Mouse (Mus musculus) layer of hippocampus, adult 2 months (tissue): ENCODE data around the gene Tmem38b. TPM values are rescaled to one million over a fixed set of nuclear protein-coding genes. Genes with fewer than 3 reads are reported as not detected.
"Not testable (repeated sequence)": the region's sequence is repeated elsewhere in the genome, so short reads cannot be mapped to it uniquely, and the experiment has no call there.

Source experiments
- DNase-seq, 2 experiments: peaks; one replicate each; pipeline ENCODE4 v3.0.0; 2022; ENCODE audit warnings: low spot score in 2 of 2
- H3K27ac ChIP-seq: fragments of 200-600 bp; 2 replicates; pipeline ENCODE4 v1.8.1; 2022
- H3K4me3 ChIP-seq: fragments of 200-600 bp; 2 replicates; pipeline ENCODE4 v1.8.1; 2022; ENCODE audit warnings: mild to moderate bottlenecking
- CTCF ChIP-seq: fragments of 200-600 bp; conservative IDR thresholded peaks from 2 replicates; pipeline ENCODE4 v1.8.1; 2022; ENCODE audit warnings: antibody characterized with exemption, mild to moderate bottlenecking, moderate library complexity
- total RNA-seq, 2 experiments: library from RNA; stranded (reverse); gene quantifications; 2 replicates each; pipeline ENCODE4 v1.2.3; 2021

The Tmem38b gene
- total RNA-seq, 2 experiments from 2014 or later, result 14.9 to 21.6 TPM

DNA sequence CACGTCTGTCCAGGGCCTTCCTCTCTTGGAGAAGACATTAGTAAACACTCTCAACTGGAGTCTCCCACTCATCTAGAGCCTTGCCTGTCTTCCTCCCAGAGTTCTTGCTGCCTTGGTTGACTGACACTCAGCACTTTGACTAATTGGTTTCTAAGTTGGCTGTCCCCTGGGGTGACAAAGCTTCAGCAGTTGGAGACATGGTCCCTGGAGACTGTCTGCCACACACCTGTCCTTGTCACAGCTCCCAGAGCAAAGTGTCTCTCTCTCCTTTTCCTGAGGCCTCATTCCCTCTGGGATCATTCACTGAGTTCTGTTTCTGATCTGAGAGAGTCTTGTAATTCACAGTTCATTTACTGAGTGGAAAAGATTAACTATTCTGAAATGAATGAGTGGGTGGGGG is 26.1 kb upstream of the Tmem38b start:
- DNase-seq, result no peak
- TF ChIP-seq CTCF, result no peak
- Histone ChIP-seq H3K27ac (no peak overlapping the region), H3K4me3 (no peak overlapping the region)

DNA sequence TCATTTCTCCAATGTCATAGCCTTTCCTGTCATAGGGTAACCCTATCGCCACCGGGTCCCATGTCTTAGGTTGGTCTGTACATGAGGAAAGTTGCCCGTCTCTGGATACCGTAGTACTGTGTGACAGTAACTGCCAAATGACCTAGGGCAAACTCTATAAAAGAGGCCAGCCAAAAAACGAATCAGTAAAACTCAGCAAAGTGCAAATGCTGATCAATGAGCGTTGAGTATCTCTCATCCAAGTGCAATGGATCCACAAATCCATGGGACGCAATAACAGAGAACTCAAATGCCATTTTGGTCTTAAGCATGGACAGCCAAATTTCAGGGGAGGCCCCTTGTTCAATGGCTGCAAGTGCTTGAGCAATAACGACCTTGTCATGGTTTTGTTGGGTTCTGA is 22.2 kb upstream of the Tmem38b start:
- DNase-seq, H3K27ac ChIP-seq, H3K4me3 ChIP-seq: not testable (repeated sequence)

DNA sequence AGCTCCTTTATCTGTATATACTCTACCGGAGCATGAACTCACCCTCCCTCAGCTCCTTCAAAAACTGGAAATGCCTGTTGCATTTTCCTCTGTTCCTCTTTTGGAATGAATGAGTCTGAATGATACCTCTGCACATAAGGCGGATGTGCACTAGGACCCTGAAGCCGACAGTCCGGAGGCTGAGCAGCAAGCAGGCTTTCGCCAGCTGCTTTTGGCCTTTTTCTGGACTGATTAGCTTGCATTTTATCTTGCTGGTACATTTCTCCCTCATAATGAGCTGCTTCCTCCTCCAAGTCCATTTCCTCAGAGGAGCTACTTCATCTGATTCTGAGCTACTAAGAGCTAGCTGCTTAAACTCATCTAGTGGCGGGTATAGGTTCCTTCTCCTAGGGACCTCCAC is 19.4 kb upstream of the Tmem38b start:
- DNase-seq, H3K27ac ChIP-seq, H3K4me3 ChIP-seq: not testable (repeated sequence)

DNA sequence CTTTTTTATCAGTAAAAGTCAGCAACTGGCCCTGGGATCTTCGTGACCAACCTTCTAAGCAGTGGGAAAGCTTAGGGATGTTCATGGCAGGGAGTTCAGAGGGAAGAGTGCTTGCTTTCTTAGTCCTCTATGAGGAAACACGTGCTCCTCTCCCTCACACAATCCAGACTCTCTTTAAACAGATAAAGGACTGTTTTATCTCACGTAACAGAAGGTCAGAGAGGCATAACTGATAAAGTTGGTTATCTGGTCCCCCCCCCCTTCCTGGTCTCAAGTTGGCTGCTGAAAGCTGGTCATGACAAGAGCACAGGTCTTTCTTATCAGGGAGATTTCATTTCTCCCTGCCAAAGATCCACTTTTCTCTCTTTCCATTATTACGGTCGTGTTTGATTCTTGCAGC is 7.5 kb upstream of the Tmem38b start:
- no peak for DNase-seq
- no peak for TF ChIP-seq CTCF
- no peak overlapping the region for H3K4me3 ChIP-seq
- H3K27ac ChIP-seq, result no peak overlapping the region

DNA sequence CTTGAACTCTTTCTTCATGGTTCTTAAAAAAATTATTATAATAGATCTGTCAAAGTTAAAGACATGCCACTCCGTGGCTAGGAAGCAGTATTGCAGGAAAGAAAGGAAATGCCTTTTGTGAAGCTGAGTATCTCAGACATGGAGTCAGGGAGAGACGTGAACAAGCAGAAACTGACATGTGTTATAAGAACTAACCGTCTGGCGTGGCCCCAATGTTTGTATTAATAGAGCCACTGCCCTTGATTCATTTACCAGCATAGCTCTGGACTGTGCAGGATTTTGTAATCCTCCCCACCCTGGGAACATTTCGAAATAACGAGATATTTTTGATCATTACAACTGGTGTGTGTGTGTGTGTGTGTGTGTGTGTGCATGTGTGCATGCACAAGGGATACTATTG is 2.1 kb upstream of the Tmem38b start:
- Histone ChIP-seq H3K27ac (no peak overlapping the region), H3K4me3 (no peak overlapping the region)
- peak; percentile 65 for TF ChIP-seq CTCF
- no peak for DNase-seq

DNA sequence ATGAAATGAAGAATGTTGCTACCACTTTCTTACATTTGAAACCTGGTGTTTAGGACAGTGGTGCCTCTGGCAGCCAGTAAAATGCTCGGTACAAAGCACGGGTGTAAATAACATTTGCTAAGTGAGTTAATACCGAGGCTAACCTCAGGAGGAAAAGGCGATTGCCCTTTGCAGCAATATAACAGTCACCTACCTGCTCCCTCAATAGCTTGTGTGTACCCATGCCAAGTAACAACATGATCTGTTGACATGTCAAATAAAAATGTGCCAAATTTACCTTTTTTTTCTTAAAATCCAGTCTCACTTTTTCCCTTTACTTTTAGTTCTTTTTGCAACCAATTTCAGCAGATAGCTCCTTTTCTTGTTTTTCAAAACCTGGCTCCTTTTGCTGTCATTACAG is 1.0 kb upstream of the Tmem38b start:
- no peak for TF ChIP-seq CTCF
- Histone ChIP-seq H3K27ac (no peak overlapping the region), H3K4me3 (no peak overlapping the region)
- no peak for DNase-seq

DNA sequence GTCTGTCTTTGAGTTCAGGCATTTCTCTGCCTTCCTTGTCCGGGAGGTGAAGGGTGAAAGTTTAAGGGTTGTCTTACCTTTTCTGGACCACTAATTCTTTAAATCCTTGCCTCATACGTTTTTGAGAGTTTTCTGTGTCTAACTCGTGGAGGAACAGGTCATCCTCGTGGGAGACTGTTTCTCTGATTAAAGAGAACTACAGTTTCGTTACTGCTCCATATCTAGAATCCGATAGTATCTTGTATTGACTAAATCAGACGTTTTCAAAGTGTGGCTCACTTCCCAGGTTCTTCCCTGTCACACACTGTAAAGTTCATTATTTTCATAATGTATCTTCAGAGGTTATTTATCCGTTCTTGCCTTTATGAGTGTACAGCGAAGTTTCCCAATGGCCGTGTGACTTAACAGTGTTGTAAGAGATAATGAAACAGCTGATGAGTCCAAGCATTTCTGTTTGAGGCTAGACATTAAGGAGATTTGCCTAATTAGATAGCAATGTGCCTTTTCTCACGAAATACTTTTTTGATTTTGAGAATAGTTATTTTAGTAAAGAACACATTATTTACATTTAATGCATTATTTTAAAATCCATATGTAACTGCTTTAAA is 900 bp downstream of the Tmem38b start:
- DNase-seq, result no peak
- no peak for TF ChIP-seq CTCF

DNA sequence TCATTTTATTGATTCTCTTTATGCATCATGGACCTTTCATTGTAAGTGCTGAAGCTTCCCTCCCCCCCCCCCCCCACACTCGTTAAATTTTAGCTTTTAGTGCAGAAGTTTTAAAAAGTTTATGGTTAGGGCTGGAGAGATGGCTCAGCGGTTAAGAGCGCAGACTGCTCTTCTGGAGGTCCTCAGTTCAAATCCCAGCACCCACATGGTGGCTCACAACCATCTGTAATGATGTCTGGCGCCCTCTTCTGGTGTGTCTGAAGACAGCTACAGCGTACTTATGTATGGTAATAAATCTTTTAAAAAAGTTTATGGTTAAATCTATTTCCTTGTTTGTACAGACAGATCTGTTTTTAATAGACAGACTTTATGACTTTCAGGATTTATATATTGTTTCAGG is 2.0 kb downstream of the Tmem38b start:
- no peak for DNase-seq

More for the DNA sequence above, 900 bp downstream of the Tmem38b start:
- Histone ChIP-seq H3K27ac (peak overlapping the region; percentile 93), H3K4me3 (peak overlapping the region; percentile 88)

DNA sequence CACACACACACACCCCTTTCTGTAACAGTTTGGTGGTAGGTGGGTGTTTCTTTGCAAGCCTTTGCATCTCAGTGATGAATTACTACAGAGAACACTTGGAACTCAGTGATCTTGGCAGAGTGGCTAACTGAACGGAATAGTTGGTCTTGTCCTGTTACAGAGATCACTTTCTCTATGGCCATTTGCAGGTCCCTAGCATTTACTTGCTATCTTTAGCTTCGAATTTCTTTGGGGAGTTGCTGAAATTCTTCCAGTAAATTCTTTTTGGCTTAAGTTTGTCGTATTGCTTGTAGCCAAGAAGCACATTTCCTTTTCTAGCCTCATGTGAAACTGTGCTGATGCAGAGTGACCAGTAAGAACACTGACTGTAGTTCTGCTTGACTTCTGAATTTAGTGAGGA is 3.1 kb downstream of the Tmem38b start:
- no peak for TF ChIP-seq CTCF
- H3K27ac ChIP-seq, result peak overlapping the region; percentile 46; the same call in 1 of the 2 replicates
- no peak for DNase-seq
- no peak overlapping the region for H3K4me3 ChIP-seq

More for the DNA sequence above, 2.0 kb downstream of the Tmem38b start:
- no peak overlapping the region for H3K27ac ChIP-seq
- TF ChIP-seq CTCF, result peak; percentile 42
- no peak overlapping the region for H3K4me3 ChIP-seq

DNA sequence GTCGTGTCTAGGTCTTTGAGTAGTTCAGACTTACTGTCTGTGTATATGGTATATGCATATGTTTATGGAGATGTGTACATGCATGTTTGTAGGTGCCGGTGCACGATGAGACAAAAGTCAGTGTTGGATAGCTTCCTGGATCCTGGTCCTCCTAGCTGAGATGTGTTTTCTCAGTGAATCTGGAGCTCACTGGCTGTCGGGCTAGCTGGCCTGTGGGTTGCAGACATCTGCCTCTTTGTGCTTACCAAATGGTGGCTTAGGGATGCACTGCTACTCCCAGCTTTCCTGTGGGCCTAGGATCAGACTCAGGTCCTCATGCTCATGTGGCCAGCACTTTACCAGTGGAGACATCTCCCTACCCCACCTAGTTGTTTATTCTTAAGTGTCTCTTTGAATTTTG is 4.2 kb downstream of the Tmem38b start:
- no peak for TF ChIP-seq CTCF
- H3K4me3 ChIP-seq, result no peak overlapping the region
- H3K27ac ChIP-seq, result peak overlapping the region; percentile 74; the same call in 1 of the 2 replicates
- DNase-seq, result peak in 1 of 2 experiments; percentile 34

DNA sequence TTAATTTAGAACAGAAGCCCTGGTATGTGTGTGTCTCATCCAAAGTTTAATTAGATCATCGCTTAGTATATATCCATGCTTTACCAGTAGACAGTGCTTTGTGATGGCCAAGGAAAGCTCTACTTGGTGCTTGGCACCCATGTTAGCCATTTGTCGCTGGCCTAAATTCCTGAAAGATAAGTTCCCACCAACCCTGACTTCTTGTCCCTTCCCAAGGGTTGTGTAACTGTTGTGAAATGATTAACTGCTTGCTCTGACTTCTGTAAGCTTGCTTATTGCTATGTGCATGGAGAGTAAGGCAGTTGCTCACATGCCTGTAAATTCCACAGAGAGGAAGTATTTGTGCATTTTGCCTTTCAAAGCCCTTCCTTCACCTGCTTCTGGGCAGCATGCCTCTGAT is 4.7 kb downstream of the Tmem38b start:
- H3K27ac ChIP-seq, result peak overlapping the region; percentile 74; the same call in 1 of the 2 replicates
- no peak for DNase-seq
- no peak overlapping the region for H3K4me3 ChIP-seq
- no peak for TF ChIP-seq CTCF

DNA sequence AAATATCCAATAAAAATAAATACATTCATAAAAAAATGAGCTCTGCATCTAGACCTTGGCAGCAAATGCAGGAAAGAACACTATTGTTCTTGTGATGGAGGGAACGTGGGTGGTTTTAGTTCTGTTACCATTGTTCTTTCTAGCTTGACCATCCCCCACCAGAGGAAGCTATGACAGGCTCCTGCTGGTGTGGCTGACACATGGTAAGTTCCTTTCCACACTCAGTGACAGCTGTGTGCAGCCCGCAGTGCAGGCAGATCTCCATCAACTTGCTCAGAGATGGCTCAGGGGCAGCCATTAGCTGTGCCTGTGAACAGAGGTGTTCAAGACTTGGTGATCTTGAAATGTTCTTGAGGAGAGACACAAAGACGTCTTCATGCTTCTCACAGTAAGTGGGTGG is 6.5 kb downstream of the Tmem38b start:
- Histone ChIP-seq H3K27ac (peak overlapping the region; percentile 69; the same call in 1 of the 2 replicates), H3K4me3 (no peak overlapping the region)
- peak; percentile 55 to 57 for DNase-seq
- TF ChIP-seq CTCF, result no peak

DNA sequence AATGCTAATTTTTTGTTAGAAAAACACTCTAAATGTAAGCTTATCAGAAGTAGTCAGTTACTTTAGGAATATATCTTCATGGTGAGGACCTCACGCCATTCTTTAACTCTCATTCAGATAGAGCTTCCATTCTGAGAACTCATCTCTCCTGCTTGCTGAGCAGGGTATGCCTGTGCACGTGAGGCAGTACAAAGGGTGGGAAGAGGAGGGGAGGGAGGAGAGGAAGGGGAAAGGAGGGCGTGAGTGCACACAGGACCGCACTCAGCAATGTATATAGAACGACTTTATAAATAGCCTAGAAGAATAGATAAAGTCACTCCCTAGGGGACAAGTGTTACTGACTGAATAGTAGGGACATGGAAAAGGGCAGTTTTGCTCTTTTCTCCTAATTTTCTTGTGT is 11.1 kb downstream of the Tmem38b start:
- no peak for DNase-seq
- TF ChIP-seq CTCF, result no peak
- H3K27ac ChIP-seq, result no peak overlapping the region
- H3K4me3 ChIP-seq, result no peak overlapping the region

DNA sequence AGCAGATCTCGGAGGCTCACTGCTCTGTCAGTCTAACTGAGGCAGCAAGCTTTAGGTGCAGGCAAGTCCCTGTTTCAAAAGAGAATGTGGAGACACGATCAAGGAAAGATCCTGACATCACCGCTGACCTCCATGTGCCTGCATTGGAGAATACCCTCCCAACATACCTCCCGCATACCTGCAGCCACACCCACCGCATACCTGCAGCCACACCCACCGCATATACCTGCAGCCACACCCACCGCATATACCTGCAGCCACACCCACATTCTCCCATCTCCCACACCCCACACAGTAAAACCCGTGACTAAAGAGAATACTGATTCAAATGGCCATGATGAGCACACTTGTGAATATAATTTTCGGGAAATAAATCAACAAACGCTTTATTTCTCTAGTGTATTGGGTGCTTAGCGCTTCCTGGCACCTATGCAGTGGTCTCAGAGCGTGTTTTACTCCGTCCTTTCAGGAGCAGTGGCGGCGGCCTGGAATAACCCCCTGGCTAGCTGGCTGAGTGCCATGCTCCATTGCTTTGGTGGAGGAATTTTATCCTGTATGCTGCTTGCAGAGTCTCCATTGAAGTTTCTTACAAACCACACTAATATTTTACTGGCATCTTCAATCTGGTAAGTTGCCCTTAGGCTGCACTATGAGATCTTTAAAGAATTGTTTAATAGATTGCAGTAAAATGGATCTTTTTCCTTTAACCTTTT is 14.5 kb downstream of the Tmem38b start:
- Histone ChIP-seq H3K27ac (no peak overlapping the region), H3K4me3 (no peak overlapping the region)
- TF ChIP-seq CTCF, result no peak
- DNase-seq, result no peak
